Mouse (Mus musculus): ENCODE results near the gene Adat2.

Adat2 gene

DNA sequence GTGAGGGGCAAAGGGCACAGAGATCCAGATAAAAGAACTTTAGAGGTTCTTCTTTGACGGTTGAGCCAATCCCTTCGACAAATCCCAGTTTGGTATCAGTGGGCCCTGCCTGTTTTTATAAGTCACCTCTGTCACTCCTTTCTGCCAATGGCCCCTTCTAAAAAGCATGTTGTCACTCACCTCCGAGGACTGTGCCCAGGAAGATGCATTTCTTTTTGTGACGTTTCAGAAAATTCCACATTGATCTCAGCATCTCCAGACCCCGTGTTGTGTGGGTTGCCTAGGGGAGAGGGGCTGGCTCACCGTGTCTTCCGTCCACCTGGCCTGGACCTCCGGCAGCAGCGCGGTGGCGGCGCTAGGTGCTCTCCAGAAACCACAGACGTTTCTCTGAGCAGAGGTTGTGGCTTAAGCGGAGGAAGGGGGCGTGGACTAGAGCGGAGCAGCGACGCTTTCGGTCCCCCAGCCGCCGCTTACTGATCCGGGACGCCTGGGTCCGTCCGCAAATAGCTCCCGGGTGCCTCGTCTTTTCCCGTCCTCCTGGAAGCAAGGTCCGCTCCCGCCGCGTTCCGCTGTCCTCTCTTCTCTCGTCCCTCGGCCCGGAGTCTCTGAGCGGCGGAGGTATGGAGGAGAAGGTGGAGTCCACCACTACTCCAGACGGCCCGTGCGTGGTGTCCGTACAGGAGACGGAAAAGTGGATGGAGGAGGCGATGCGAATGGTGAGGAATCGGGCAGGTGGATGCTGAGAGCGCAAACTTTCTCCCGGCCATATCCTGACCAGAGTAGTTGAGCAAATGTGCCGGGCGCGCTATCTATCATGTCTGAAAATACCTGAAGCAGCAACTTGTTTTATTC is at the start of gene Adat2, which contains the start of gene Pex3:
Gene Adat2, plus strand, starts transcription at position 249 of the 852 bp plus-strand sequence.
Gene Pex3, minus strand, starts transcription at position 497 of the 852 bp plus-strand sequence.
- peak; percentile 95 for DNase-seq (ENCODE audit: low read depth, low spot score)

DNA sequence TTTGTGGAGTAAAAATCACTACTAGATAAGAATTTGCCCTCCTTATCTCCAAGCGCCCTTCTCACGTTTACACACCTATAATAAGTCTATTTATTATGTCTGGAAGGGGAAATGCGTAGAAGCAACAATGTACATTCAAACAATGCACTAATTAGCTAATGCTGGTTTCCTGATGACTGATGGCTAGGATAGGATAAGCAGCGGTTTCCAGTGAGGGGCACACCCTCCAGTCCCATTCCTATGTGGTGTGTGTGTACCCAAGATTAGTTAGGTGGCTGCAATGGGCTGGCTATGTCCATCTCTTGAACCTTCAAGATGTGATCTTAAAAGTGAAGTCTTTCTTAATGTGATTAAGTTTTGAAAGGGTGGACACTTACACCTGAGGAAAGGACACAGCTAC is 30.8 kb upstream of the Adat2 start:
- no peak for DNase-seq (ENCODE audit: low read depth, low spot score)

DNA sequence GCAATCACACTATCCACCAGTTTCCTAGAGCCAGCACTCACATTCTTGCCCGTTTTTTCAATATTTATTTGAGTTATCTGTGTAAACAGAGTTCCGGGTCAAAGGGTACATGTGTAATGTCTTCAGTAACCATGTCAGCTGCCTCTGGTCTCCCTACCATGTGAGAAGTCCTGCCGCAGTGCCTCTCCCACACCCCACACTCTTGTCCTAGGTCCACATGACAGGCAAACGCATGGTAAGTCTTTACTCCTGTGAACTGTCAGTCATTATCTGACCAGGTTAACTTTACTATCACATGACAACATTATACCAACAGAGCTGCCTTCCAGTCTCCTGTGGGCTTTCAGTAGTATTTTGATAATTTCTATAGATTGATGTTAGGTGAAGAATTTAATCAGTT is 24.5 kb upstream of the Adat2 start:
- DNase-seq (ENCODE audit: low read depth, low spot score): no peak

DNA sequence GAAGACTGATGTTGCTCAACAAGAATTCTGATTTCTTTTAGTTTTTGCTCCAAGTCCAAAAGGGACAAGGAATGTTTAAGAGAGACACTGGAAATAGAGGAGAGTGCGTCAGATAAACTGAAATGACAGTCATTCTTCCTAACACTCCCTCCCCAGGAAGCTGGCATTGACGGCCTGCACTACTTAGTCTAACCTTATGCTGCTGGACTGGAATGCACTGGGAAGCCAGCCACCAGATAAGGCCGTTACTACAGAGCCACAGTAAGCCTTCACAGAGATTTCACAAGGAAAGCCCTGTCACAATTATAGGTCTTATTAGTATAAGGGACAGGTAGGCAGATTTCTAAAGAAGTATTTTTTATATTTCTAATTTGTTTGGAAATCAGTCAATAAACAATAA is 17.9 kb upstream of the Adat2 start:
- DNase-seq (ENCODE audit: low read depth, low spot score): no peak

DNA sequence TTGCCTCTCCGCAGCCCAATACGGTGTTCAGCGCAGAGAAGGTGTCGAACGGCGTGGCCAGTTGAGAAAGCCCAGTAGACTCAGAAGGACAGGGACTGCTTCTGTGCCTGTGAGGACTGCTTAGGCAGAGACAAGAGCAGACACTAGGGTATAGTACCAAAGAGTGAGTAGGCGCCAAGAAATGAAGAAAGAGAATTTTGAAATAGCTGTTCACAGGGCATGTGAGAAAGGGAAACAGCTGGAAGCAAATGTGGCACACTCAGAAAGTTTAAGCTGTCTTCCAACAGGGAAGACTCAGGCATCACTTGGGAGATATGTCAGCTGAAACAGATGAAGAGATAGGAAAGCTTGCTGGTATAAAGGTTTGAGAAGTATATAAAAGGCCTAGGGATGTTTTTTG is 16.0 kb upstream of the Adat2 start:
- no peak for DNase-seq (ENCODE audit: low read depth, low spot score)

DNA sequence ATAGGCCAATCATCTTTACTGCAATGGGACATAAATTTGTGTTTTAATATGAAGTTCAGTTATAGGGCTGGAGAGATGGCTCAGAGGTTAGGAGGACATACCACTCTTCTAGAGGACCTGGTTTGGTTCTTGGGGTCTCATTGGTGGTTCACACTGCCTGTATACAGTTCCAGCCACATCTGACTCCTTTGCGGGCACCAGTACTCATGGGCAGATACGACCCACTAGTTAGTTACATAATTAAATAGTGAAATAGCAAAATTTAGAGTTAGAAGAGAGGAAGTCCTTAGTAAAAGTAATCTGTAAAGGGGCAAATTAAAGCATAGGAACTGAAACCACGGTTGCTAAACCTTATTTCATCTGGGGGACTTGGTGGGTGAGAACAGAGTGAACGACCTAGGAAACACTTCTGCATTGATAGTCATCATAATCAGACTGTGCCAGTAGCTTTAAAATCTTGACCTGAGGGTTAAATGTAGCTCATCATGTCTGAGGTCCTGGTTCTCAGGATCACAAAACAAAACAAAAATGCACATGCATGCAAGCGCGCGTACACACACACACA is 12.8 kb upstream of the Adat2 start:
- DNase-seq (ENCODE audit: low read depth, low spot score): no peak

DNA sequence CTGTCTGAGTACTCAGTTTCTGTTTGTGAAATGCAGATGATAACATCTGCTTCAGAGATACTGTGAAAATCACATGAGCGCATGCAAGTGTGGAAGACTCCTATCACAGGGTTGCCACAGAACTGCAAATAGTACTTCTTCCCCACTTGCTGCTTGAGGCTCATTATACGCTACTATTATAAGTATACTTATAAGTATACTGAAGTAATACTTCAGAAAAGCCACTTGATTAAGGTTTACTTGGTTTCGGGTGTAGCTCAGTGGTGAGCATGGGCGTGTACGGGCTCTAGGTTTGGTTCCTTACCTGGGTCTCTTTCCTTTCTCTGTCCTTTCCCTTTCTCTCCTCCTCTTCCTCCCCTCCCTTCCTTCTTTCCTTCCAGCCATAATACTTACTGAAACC is 11.0 kb upstream of the Adat2 start:
- no peak for DNase-seq (ENCODE audit: low read depth, low spot score)

DNA sequence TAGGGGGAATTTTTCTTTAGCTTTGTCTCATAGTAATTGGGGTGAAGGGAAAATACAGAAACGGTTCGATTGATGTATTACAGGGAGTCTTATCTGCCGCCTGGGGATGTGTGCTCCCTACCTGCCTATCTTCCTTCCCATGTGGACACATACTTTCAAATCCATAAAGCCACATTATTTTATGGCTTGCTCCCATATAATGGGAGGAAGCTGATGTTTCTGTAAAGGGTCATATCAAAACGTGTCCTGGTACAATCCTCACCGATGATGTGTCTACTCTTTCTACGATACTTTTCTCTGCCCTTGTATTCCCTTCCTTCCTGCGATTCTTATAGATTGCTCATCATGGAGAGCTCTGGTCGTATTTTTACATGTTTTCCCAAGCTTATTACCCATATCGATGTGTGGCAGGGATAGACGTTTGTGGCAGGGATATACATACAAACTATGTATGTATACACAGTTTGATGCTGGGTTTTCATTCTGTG is 848 bp downstream of the Adat2 start:
- no peak for DNase-seq (ENCODE audit: low read depth, low spot score)

DNA sequence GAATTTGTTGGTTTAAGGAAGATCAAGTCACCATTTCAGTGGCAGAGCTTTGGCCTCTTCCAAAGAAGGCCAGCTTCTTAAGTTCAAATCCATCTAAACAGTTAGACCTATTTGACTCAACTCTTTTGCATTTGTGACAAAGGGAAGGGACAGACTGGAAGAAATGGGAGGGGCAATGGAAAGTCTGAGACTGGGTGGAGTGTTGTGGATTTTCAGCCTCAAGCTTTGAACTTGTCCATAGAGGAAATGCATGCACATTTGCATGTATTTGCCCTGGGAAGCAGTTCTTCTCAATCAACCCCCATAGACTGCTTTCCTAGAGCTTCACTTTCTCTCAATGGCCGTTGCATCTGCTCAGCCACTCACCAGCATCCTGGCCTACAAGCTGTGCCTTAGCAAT is 1.6 kb downstream of the Adat2 start:
- DNase-seq (ENCODE audit: low read depth, low spot score): no peak

DNA sequence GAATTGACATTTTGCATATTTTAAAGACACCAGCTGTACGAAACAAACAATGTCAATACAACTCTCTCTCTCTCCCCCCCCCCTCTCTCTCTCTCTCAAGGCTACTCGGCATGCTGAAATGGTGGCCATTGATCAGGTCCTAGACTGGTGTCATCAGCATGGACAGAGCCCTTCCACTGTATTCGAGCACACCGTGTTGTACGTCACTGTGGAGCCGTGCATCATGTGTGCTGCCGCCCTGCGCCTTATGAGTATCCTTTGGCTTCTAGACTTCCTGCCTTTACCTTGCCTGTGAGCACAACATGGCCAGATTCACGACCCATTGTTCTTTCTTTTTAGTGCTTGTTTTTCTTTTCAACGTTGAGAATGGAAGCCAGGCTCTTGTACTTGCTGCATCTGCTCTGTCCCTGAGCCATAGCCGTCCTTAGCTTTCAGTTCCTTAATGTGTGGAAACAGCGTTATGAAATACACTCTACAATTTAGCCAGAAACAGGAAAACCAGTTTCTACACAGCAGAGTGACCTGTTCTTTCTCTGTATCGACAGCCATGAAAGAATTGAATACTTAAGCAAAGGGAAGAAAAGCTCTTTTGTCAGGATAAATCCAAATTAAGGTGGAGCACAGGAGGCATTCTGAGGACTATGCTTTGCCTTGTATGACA is 7.5 kb downstream of the Adat2 start:
- DNase-seq (ENCODE audit: low read depth, low spot score): no peak

DNA sequence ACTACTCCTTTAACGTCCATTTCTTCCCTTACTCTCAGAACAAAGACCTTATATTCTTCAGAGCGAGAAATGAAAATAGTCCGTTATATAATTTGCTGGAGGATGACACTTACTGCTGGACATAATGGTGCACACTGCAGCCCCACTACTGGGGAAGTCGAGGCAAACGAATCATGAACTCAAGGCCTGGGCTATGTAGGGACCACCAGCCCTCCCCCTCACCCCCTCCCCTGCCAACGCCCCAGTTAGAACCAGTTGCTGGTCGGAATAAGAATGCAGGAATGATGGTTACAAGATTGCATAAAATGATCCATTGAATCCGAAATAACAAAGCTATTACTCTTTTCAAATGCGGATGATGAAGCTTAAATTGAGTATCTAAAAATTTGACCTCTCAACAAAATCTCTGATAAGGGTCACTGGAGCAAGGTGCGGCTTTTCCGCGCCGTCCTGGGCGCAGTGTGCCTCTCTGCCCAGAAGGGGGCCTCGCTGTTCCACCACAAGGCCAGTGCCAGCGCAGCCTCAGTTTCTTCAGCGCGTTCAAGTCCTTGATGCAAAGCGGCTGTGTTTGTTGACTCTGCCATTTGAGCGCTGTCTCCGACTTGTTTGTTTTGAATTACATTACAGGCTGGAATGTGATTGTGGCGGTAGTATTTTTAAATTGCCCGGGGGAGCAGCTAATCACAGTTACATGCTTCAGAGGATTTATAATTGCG is 11.8 kb downstream of the Adat2 start:
- DNase-seq (ENCODE audit: low read depth, low spot score): peak; percentile 72

DNA sequence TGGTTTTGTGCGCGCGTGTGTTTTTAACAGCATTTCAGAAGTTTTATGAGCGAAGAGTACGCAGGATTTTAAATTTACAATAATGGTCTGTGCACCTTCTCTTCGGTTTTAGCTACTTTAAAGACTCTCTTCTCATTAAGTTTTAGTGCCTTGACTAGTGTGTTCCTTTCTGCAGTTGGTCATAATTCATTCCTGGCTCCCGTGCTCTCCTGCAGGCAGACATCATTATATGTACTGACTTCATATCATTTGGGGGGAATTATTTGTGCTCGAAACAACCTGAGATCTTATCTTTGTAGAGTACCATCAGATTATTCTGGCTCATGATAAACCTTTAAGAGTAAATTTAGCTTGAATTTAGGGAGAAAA is 12.4 kb downstream of the Adat2 start:
- DNase-seq (ENCODE audit: low read depth, low spot score): no peak

DNA sequence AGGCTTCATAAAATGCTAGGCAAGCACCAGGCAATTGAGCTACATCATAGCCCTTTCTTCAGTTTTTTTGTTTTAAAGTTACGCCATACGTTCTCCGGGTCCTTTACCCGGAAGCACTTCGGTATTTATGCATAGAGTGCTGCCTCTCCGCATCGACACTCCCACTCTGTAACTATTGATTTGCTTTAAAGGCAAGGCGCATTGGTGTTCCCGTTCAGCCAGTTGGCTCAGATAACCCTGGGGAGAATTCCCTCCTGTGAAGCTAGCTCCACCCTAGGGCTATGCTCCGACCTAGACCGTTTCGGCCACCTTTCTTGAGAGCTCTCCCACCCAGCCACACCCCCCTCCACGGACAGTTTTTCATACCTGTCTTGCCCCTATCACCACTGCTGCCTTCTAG is 13.7 kb downstream of the Adat2 start:
- no peak for DNase-seq (ENCODE audit: low read depth, low spot score)

DNA sequence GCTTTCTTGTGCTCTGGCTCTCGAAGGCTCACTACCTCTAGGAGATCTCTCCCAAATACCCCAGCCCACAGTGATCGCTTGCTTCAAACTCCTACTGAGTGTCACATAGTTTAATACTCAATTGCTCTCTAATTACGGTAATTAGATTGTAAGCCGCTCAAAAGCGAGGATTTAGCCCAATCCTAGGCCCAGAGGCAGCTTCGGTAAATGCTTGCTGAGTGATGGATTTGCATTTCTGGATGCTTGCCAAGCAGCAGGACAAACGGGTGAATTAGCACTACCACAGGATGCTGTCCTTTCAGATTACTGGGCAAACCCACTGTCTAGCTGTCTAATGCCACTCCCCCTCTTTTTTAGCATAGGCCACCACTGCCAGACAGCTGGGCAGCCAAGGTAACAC is 17.1 kb downstream of the Adat2 start:
- DNase-seq (ENCODE audit: low read depth, low spot score): no peak

DNA sequence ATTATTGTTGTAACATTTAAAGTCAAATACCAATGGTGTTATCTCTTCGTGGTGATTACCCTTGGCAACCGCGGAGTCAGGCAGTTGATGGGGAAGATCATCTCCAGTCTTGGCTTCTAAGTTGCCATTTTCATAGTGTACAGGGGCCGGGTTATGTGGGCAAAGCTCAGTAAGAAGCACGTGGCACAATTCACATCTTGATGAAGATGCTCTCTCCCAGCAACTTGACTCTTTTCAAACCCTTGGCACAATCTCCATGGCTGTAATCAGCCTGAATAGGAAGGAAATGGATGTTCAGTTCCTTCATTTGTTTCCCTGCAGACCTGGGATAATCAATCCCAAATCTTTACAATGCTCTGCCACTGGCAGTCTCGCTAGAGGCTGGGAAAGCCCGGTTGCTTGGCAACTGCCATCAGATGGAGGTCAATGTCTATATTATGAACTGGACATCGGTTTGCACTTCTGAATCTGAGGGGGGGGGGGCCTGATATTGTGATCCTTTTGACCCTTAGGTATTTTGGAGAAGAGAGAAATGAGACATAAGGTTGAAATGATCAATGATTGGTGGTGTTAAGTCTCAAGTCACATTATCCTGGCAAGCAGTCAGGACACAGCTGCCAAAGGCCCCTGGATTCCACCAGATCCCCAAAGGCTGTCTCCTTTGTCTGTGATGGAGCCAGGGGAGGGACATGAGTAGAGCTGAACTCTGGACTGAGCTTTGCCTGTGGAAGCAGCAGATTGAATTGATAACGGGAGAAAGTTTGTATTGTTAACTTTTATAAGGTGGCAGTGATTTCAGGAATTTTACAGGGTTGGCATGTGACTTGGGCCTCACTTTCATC is 18.2 kb downstream of the Adat2 start:
- no peak for DNase-seq (ENCODE audit: low read depth, low spot score)

DNA sequence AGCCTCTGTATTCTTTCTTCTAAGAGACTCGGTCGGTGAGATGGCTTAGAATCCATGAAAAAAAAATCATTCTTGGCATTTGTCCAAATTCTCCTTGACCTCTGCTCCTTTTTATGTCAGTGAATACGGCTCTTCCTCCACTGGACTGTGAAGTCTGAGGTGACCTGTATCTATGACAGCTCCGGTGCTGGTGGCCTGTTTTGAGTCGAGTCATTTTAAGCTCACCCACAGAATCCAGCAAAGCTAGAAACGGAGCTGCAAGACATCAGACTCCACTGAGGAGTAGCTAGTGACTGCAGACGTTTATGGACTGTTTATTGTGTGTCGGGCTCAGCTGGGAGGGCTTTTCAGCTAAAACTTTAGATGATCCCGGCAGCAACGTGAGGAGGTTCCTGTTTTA is 19.3 kb downstream of the Adat2 start:
- DNase-seq (ENCODE audit: low read depth, low spot score): no peak

DNA sequence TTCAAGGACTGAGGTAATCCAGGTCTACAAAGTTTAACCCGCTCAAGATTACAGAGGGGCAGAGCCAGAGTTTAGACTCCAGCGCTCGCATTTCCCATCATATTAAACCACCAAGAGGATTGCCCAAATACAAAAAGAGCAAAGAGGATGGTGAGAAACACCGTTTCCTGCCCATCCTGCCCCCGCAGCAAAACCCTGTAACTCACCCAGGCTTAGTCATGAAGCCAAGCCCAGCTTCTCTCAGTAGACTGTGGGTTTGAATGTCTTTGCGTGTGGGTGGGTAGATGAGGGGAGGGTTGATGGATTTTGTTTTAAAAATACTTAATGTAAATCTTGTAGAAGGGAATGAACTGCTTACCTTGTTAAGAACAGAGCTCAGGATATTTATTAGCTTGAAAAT is 19.7 kb downstream of the Adat2 start:
- peak; percentile 7 for DNase-seq (ENCODE audit: low read depth, low spot score)

DNA sequence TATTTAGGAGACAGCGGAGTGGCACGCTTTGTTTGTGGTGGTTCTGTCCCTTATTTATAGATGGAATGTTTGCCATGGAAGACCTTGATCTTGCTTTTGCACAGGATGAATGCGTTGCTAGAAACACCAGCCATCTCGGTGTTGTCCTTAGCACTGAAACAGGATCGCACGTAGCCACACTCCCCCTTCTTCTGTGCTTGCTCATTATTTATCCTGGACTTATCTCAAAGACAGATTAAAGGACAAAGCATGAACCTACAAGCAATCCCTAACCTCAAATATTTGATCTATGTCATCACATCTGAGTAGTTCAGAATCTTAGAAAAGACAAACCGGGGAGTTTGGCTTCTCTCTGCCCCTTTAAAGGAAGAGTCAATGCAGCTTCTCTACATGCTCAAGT is 24.4 kb downstream of the Adat2 start:
- no peak for DNase-seq (ENCODE audit: low read depth, low spot score)

DNA sequence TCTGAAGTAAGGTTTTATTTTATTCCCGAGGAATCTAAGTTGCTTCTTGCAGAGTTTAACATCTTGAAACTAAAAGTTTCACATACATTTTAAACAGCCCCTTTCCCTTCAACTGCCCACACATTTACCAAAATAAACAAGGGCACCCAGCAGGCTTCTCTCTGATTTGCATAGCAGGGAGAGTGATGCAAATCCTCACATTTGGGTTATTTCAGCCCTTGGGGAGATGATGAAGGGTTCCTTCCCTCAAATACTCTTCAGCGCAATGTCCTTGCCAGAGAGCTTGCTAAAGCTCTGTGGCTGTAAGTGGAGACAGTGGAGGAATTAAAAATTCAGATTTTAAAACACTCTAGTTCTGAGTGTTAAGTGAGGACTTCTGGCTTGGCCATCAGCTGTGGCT is 35.2 kb downstream of the Adat2 start:
- DNase-seq (ENCODE audit: low read depth, low spot score): no peak

DNA sequence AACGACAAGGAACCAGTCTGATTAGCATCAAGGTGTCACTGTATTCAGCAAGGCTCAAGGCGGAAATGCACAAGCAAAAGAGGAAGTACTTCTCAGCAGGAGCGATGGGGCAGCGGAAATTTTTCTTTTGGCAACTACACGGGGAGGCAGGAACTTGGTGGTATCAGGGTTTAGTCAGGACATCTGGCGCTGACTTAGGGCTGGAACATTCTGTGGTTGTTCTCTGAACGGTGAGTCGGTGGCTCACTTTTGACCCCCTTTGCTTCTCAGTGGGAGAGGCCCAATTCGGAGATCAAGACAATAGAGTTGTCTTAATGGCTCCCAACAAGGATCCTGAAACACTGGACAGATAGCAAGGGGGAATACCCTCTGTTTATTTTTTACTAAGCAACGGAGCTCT is 39.5 kb downstream of the Adat2 start:
- DNase-seq (ENCODE audit: low read depth, low spot score): no peak

DNA sequence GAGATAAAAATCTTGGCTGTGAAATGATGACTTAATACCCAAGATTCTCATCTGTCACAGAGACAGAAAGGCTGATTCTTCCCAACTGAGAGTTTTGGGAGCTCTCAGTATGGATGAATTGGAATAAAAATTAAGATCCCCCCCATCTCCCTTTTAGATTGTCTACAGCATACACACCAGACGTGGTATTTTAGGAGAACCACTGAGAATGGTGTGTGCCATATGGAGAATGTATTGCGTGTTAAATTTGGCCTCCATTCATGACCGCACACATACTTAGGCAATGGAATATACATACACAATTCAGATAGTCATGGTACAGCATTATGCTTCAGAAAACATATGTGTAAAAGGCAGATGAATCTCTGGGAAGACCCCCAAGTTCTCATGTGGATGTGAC is 40.8 kb downstream of the Adat2 start:
- DNase-seq (ENCODE audit: low read depth, low spot score): no peak

All from CD4-positive, CD25-positive, alpha-beta regulatory T cell, adult 2 months (primary cell).